8 mouse cellular contexts compared by ENCODE assay signal in genomic region chr6:4740511-4740910, GRCm38 (mm10). TPM values are rescaled to one million over a fixed set of nuclear protein-coding genes. Genes with fewer than 3 reads are reported as not detected.
A peak's percentile ranks its signal among the peaks of the same experiment; 100 is the strongest.
DNase-seq lines count a peak whose midpoint lies in the region; ATAC-seq and TF ChIP-seq lines count a peak whose summit lies in the region.

No protein-coding gene starts in this region.

- no peak for ATAC-seq in kidney, embryonic 14.5 days (ENCODE audit: low FRiP score, low TSS enrichment)

- no peak overlapping the region for H3K4me2 ChIP-seq in kidney, embryonic 14.5 days (replicated peaks; ENCODE audit: low read depth, low read length)

- H3K9me3 ChIP-seq in kidney, embryonic 14.5 days (ENCODE audit: control insufficient read depth, low read length) = no peaks in the 10 kb centered on the region
- H3K9me3 ChIP-seq in midbrain, embryonic 10.5 days (replicated peaks) = no peaks in the 10 kb centered on the region

- intact Hi-C loops in gastrocnemius, postnatal 14 days (cut with DNase I; ENCODE audit: low total_unique reads) = no loop called here

- H3K36me3 ChIP-seq in kidney, embryonic 14.5 days (ENCODE audit: control insufficient read depth, insufficient read depth, low read length) = no peaks in the 10 kb centered on the region
- peaks cover 6% of the 10 kb centered on the region for H3K36me3 ChIP-seq in midbrain, embryonic 10.5 days

- peaks cover 6% of the 10 kb centered on the region; the same call in 1 of the 2 replicates for H3K4me1 ChIP-seq in kidney, embryonic 14.5 days (ENCODE audit: control insufficient read depth, insufficient read depth, low read length)
- H3K4me1 ChIP-seq in midbrain, embryonic 10.5 days = peaks cover 76% of the 10 kb centered on the region

- WGBS in kidney, embryonic 14.5 days = 46% methylated on average over 6 of the region's 6 CpGs
- WGBS in midbrain, embryonic 10.5 days = 26% methylated on average over 6 of the region's 6 CpGs

- H3K4me3 ChIP-seq in kidney, embryonic 14.5 days (ENCODE audit: low read length) = no peak overlapping the region
- no peak overlapping the region for H3K4me3 ChIP-seq in layer of hippocampus, adult 2 months
- no peak overlapping the region for H3K4me3 ChIP-seq in midbrain, embryonic 10.5 days

- TF ChIP-seq CTCF in layer of hippocampus, adult 2 months (conservative IDR thresholded peaks at IDR 0.05) = peak; percentile 40

- DNase-seq in kidney, postnatal 4 days = peak; percentile 27
- peak; percentile 29 for DNase-seq in cerebellum, adult 9-11 months
- DNase-seq in gastrocnemius, postnatal 14 days = peak; percentile 63
- peak in 1 of 2 experiments; percentile 47 for DNase-seq in layer of hippocampus, adult 2 months (ENCODE audit: low spot score in 2 of 2)
- no peak for DNase-seq in midbrain, embryonic 10.5 days (ENCODE audit: low spot score)
- no peak for DNase-seq in spleen, postnatal 10 days (ENCODE audit: low spot score in 2 of 2)
- DNase-seq in T-cell, adult 2 months (ENCODE audit: low spot score) = no peak

- peaks cover 3% of the 10 kb centered on the region; the same call in 1 of the 2 replicates for H3K27me3 ChIP-seq in kidney, embryonic 14.5 days (ENCODE audit: control insufficient read depth, insufficient read depth, low read length)
- H3K27me3 ChIP-seq in midbrain, embryonic 10.5 days (ENCODE audit: low read depth, poor library complexity, severe bottlenecking) = no peaks in the 10 kb centered on the region

- H3K27ac ChIP-seq in kidney, embryonic 14.5 days (ENCODE audit: low read depth, low read length) = no peak overlapping the region
- no peak overlapping the region for H3K27ac ChIP-seq in layer of hippocampus, adult 2 months
- peak overlapping the region; percentile 34 for H3K27ac ChIP-seq in midbrain, embryonic 10.5 days (replicated peaks)

- H3K9ac ChIP-seq in kidney, embryonic 14.5 days (ENCODE audit: low read depth, low read length) = no peak overlapping the region

RNA-seq across cellular contexts. Expression of gene Sgce, which starts 6.5 kb away (rescaled TPM):
- polyA plus RNA-seq in kidney, embryonic 14.5 days (2014; fragmentation: Nextera tagmentation; extraction: Ambion mirVana) = 35.4 and 40.1 TPM in 2 replicates
- 10 to 100 TPM; 22.3 to 26.4 TPM for total RNA-seq in gastrocnemius, postnatal 14 days (2021)
- total RNA-seq in layer of hippocampus, adult 2 months (2021) = 10 to 100 TPM; 32.2 to 34.3 TPM
- polyA plus RNA-seq in midbrain, embryonic 10.5 days (2016; fragmentation: Nextera tagmentation; extraction: Ambion mirVana) = 65.2 and 67.6 TPM in 2 replicates

RNA-seq across cellular contexts. Expression of gene Peg10, which starts 6.6 kb away (rescaled TPM):
- 7.9 and 12.5 TPM in 2 replicates for polyA plus RNA-seq in kidney, embryonic 14.5 days (2014; fragmentation: Nextera tagmentation; extraction: Ambion mirVana)
- 10 to 100 TPM in 1 of 2 experiments, 1 to 10 TPM in 1; 8.6 to 12.3 TPM for total RNA-seq in gastrocnemius, postnatal 14 days (2021)
- total RNA-seq in layer of hippocampus, adult 2 months (2021) = 1 to 10 TPM; 7.0 to 7.8 TPM
- 8.7 and 8.8 TPM in 2 replicates for polyA plus RNA-seq in midbrain, embryonic 10.5 days (2016; fragmentation: Nextera tagmentation; extraction: Ambion mirVana)

Comparison
In these comparisons a context has a peak if more than half of its experiments do, and no peak if none do; other contexts are left out.
1. DNase-seq: peak in kidney, postnatal 4 days (2 of 2), cerebellum, adult 9-11 months (single experiment) and gastrocnemius, postnatal 14 days (single experiment); none in midbrain, embryonic 10.5 days (single experiment), spleen, postnatal 10 days (0 of 2) and T-cell, adult 2 months (single experiment).